Comparison of ENCODE assay signal across 9 mouse cellular contexts in genomic region chr11:89720847-89721246, GRCm38 (mm10). TPM values are rescaled to one million over a fixed set of nuclear protein-coding genes. Genes with fewer than 3 reads are reported as not detected.
A peak's percentile ranks its signal among the peaks of the same experiment; 100 is the strongest.
DNase-seq lines count a peak whose midpoint lies in the region; ATAC-seq and TF ChIP-seq lines count a peak whose summit lies in the region.
"Had no signal": no experiment of that assay in that cellular context is flagged by ENCODE, and none has a peak within 500 bp of the region (broad histone marks: within the 10 kb centered on the region; RNA-seq: fewer than 3 reads in every experiment).

No protein-coding gene starts in this region.

- no peak overlapping the region for H3K27ac ChIP-seq in hindbrain, embryonic 11.5 days (ENCODE audit: low read depth, low read length)
- H3K27ac ChIP-seq in hindbrain, embryonic 13.5 days = no peak overlapping the region
- H3K27ac ChIP-seq in left cerebral cortex, adult 2 months = no peak overlapping the region
- H3K27ac ChIP-seq: embryonic facial prominence, embryonic 13.5 days had no signal

- WGBS in hindbrain, embryonic 11.5 days = 17% methylated on average over 5 of the region's 5 CpGs
- WGBS in hindbrain, embryonic 13.5 days = 18% methylated on average over 5 of the region's 5 CpGs

- H3K9ac ChIP-seq in hindbrain, embryonic 11.5 days (ENCODE audit: low read depth, low read length) = no peak overlapping the region
- no peak overlapping the region for H3K9ac ChIP-seq in hindbrain, embryonic 13.5 days
- H3K9ac ChIP-seq: embryonic facial prominence, embryonic 13.5 days had no signal

- intact Hi-C loops in heart, postnatal 14 days (cut with DNase I) = loop anchor here (2.0 to 10.0 kb wide), 4 partner anchors 176 to 619 kb away; no protein-coding TSS in a partner anchor
- intact Hi-C loops in left cerebral cortex, adult 2 months (cut with DNase I) = loop anchor here (1.0 to 10.0 kb wide), 4 partner anchors 176 to 556 kb away; no protein-coding TSS in a partner anchor

- H3K4me1 ChIP-seq in hindbrain, embryonic 11.5 days (replicated peaks; ENCODE audit: control insufficient read depth, insufficient read depth, low read length) = no peaks in the 10 kb centered on the region
- H3K4me1 ChIP-seq in hindbrain, embryonic 13.5 days (replicated peaks) = no peaks in the 10 kb centered on the region

- no peaks in the 10 kb centered on the region for H3K36me3 ChIP-seq in hindbrain, embryonic 11.5 days (ENCODE audit: control insufficient read depth, insufficient read depth, low read length)
- no peaks in the 10 kb centered on the region for H3K36me3 ChIP-seq in hindbrain, embryonic 13.5 days
- H3K36me3 ChIP-seq: embryonic facial prominence, embryonic 13.5 days had no signal

- H3K4me3 ChIP-seq in hindbrain, embryonic 11.5 days (ENCODE audit: low read depth, low read length) = no peak overlapping the region
- H3K4me3 ChIP-seq in hindbrain, embryonic 13.5 days = no peak overlapping the region
- no peak overlapping the region for H3K4me3 ChIP-seq in left cerebral cortex, adult 2 months
- H3K4me3 ChIP-seq: embryonic facial prominence, embryonic 13.5 days had no signal

- DNase-seq in hindbrain, embryonic 11.5 days (ENCODE audit: low spot score) = peak; percentile 90
- DNase-seq in adrenal gland, adult 8-10 months = peak; percentile 33
- DNase-seq in embryo, embryonic 11.5 days (ENCODE audit: low read depth, low spot score) = peak; percentile 64
- DNase-seq in heart, postnatal 14 days = peak; percentile 50 to 70
- DNase-seq in left cerebral cortex, adult 2 months (ENCODE audit: extremely low spot score in 1 of 2, low spot score in 2 of 2) = peak; percentile 74 to 80
- peak; percentile 37 for DNase-seq in naive thymus-derived CD4-positive, alpha-beta T cell, adult 2 months (ENCODE audit: low read depth)
- peak; percentile 53 for DNase-seq in thymus, postnatal 14 days

- H3K27me3 ChIP-seq in hindbrain, embryonic 11.5 days (ENCODE audit: control insufficient read depth, insufficient read depth, low read length) = no peaks in the 10 kb centered on the region
- H3K27me3 ChIP-seq in hindbrain, embryonic 13.5 days = no peaks in the 10 kb centered on the region
- H3K27me3 ChIP-seq: embryonic facial prominence, embryonic 13.5 days had no signal

- peak; percentile 97 for TF ChIP-seq CTCF in left cerebral cortex, adult 2 months (IDR thresholded peaks at IDR 0.05)

- H3K9me3 ChIP-seq in hindbrain, embryonic 11.5 days (ENCODE audit: control insufficient read depth, low read length) = no peaks in the 10 kb centered on the region
- H3K9me3 ChIP-seq in hindbrain, embryonic 13.5 days = no peaks in the 10 kb centered on the region
- H3K9me3 ChIP-seq: embryonic facial prominence, embryonic 13.5 days had no signal

- ATAC-seq in hindbrain, embryonic 11.5 days (ENCODE audit: low FRiP score) = no peak
- ATAC-seq in hindbrain, embryonic 13.5 days (ENCODE audit: low FRiP score) = no peak

- no peak overlapping the region for H3K4me2 ChIP-seq in hindbrain, embryonic 11.5 days (replicated peaks; ENCODE audit: low read depth, low read length)
- no peak overlapping the region for H3K4me2 ChIP-seq in hindbrain, embryonic 13.5 days
- H3K4me2 ChIP-seq: embryonic facial prominence, embryonic 13.5 days had no signal

RNA-seq across cellular contexts. Expression of gene Ankfn1, which starts 56.6 kb away (rescaled TPM):
- 2.1 TPM in 2 replicates for polyA plus RNA-seq in hindbrain, embryonic 11.5 days (2014; fragmentation: Nextera tagmentation; extraction: Ambion mirVana)
- 2.0 and 2.8 TPM in 2 replicates for polyA plus RNA-seq in hindbrain, embryonic 13.5 days (2015; fragmentation: Nextera tagmentation; extraction: Ambion mirVana)
- total RNA-seq in adrenal gland, adult 8-10 months (2022) = 1 to 10 TPM in 1 of 4 experiments, under 1 TPM in 3; 0.23 to 2.2 (median 0.75) TPM
- total RNA-seq in heart, postnatal 14 days (2021) = under 1 TPM in 1 of 2 experiments, not detected in 1; 0.12 TPM
- total RNA-seq in left cerebral cortex, adult 2 months (2021) = 10 to 100 TPM; 11.0 to 13.1 TPM

Comparison
In these comparisons a context has a peak if more than half of its experiments do, and no peak if none do; other contexts are left out.
1. DNase-seq: peak in every context shown above with its lines; median percentile 90 in hindbrain, embryonic 11.5 days; 77 in left cerebral cortex, adult 2 months; 64 in embryo, embryonic 11.5 days; 60 in heart, postnatal 14 days; 53 in thymus, postnatal 14 days; 37 in naive thymus-derived CD4-positive, alpha-beta T cell, adult 2 months; 33 in adrenal gland, adult 8-10 months.